Mouse (Mus musculus): ENCODE results near the gene Pcnx3.

GRCm38 (mm10) chr19:5637069-5638047, 51.4 kb downstream of the Pcnx3 start, which contains the start of gene Rela:
- TF ChIP-seq POLR2A (IDR thresholded peaks at IDR 0.05; ENCODE audit: borderline replicate concordance, low read depth, low read length) (no peak), CTCF (IDR thresholded peaks at IDR 0.05; ENCODE audit: low read depth, low read length) (no peak)

Data from bone marrow macrophage, adult 2 months (primary cell).